Mouse (Mus musculus) thymus, postnatal 25 days (tissue): ENCODE measurements around the gene Lrrc20.
"Not testable (repeated sequence)": the region's sequence is repeated elsewhere in the genome, so short reads cannot be mapped to it uniquely, and the experiment has no call there.

Source experiments
- DNase-seq: peaks from one replicate; pipeline ENCODE4 v3.0.0; 2022

Lrrc20 gene

DNA sequence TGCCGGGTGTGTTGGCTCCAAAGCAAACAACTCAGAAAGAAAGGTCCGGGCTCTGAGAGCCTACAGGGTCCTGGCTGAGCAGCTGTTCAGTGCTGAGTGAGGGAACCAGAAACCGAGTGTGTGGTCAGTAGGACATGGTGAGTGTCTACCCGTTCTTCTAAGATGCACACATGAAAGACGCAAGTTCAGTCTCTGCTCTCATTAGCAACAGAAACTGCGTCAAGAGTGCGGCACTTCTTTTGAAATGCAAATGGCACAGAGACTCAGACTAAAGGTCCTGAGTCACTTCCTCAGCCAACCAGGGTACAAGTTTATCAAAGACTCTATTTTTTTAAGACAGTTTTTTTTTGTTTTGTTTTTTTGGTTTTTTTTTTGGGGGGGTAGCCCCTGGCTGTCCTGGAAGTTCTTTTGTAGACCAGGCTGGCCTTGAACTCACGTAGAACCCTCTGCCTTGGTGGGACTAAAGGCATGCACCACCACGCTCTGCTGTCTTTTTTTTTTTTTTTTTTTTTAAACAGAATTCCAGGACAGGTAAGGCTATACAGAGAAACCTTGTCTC, 124.0 kb downstream of the Lrrc20 start:
- no peak for DNase-seq

DNA sequence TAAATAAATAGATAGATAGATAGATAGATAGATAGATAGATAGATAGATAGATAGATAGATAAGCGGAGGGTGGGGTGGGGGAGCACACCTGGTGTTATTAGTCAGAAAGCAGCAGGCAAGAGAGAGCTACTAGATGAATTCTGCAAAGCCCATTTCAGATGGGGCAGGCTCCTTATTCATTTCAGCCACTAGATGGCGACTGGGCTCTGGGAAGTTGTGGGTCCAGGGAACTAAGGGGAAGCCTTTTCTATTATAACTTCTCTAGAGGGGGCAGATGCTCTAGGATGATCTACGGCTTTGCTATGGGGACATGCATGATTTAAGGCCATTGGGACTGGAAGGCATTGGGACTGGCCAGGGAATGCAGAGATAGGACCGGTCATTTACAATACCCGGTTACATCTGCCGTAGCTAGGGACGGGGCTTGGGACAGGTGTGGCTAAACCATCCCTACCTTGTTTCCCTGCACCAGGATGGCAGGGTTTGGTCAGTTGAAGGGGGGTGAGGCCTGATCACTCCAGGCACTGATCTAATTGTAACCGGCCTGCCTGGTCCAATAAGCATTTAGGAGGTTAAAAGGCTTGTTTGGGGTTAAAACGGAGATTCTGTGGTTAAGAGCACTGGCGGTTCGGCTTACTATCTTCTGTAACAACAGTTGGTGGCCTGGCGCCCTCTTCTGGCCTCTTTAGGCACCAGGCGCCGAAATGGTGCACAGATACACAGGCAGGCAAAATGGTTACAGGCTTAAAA, 126.9 kb downstream of the Lrrc20 start:
- DNase-seq: peak; percentile 65

DNA sequence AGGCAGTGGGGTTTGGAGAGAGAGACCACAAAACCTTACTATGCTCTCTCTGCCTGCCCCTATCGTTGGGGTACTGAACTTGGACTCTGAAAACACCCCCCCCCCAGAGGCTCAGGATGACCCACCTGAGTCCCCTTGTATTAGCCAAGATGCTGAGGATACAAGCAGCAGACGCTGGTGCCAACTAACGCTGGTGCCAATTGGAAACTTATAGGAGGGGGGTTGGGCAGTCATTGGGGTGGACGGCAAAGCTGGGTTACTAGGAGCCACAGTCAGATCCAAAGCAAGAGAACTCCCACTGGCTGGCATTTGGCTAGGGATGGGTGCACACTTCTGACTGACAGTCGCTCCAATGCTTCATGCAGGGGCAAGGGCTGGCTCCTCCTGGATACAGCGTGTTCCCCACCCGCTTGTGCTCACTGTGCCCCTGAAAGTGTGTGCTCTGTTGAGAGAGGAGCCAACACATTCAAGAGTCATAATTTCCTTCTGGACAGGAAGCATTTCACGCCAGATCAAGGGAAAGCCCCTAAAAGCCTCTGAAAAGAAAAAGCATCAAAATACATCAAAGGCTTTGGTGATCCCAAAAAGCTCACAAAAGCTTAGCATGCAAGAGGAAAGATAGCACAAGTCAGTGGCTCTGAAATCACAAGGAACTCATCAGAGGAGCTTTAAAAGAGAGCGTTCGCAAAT, 128.9 kb downstream of the Lrrc20 start:
- no peak for DNase-seq

DNA sequence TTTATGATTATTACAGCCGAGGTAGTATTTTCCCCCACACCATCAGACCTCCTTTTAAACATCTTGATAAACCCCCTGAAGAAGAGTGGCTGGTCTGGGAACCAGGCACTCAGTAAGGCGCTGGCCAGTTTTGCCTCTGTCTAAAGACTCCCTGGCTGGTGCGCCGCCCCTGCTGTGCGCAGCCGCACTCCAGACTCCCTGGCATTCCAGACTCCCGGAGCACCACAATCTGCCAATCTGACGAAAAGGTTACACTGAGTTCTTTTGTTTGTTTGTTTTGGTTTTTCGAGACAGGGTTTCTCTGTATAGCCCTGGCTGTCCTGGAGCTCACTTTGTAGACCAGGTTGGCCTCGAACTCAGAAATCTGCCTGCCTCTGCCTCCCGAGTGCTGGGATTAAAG, 129.8 kb downstream of the Lrrc20 start:
- DNase-seq: not testable (repeated sequence)

DNA sequence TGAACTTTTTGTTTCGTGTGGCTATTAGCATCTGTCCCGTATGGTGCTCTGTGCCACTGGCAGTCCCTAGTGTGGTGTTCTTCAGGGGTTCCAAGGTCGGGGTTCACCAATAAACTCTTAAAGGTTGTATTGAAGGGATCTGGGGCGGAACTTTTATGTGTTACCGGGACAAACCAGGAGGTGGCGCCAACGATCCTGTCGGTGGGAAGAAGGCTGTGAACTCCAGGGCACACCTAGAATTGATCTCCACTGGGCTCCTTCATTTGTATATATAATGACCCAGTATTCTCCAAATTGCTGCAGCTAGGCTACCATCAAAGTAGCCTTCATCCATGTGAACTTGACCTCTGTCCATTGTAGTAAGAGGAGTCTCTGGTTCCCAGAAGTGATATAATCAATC, 130.2 kb downstream of the Lrrc20 start:
- peak; percentile 59 for DNase-seq

DNA sequence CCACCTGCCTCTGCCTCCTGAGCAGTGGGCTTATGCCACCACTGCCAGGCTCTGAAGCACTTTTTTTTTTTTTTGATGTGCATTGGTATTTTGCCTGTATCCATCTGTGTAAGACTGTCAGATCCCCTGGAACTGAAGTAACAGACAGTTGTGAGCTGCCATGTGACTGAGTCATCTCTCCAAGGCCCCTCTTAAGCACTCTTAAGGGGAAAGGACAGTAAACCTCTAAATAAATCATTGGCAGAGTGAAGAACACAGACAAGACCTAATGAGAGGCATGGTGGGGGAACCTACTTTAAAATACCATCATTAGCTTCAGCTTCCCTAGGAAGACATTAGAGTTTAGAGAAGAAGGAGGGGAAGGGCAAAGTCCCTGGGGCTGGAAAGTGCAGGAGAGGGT, 132.6 kb downstream of the Lrrc20 start:
- DNase-seq: no peak

DNA sequence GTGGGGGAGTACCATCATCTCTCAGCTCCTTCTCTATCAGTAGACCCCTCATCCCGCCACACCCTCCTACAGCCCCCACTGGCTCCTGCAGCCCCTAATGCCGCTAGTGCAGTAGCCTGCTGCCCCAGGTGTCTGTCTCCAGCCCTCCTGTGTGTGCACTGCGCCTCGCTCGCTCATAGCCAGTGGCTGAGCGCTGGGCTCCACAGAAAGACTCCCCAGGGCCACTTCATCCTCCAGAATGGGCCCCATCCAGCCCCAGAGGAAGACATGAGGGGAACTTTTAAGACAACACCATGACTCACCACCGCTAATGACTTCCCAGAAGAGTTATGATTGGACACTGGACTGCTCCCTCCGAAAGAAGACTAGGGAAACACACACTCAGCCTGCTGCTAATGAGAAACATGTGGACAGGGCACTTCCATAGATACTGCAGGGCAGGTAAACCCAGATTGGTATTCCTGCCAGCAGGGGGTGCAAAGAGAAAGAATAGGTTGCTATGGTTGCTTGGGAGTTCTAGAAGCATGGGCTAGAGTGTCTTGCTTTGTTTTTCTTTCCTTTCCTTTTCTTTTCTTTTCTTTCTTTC, 135.1 kb downstream of the Lrrc20 start:
- peak; percentile 20 for DNase-seq

DNA sequence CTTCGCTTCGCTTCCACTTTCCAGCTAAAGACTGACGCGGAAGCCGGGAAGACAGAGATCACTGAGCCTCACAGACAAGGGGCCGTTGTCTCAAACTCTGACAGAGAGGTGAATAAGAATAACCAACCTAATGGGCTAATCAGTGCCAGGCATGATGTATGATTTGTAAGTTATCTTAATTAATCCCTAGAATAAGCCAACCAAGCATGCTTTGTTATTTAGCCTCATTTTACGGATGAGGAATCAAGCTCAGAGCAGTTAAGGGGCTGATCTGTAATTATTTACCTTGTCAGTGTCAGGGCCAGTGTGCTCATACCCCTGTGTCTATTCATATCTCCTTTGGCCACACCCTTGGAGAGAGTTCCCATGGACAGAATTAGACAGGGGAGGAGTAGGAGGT, 138.7 kb downstream of the Lrrc20 start:
- DNase-seq: no peak

DNA sequence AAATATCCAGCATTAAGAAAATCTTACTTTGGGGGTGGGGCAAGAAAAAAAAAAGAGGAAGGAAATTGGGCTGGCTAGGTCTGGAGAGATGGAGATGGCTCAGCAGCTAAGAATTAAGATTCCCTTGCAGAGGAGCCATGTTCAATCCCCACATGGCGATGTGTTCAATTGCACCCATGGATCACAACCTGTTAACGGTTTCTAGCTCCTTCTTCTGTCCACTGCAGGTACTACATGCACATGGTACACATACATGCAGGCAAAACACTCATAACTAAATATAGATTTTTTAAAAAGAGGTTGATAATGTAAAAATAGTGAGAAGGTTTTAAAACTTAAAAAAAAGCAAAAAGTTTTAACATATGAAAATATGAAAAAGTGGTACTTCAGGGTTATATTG, 142.9 kb downstream of the Lrrc20 start:
- DNase-seq: no peak

DNA sequence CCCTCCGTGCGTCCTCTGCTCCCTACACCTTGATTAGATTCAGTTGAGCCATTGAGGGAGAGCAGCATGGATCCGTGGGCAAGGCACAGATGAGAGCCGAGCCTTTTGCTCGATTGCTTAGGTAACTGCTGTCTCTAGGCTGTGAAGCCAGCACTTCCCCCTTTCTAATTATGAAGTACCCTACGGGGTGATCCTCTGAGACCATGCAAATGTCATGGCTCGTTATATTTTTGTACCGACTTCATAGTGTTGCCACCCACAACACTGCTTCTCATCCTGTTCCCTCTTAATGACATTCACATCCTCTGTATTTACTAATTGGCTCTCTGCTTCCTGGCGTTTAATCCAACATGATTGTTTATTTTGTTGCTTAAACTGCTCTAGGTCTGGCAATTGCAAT, 146.1 kb downstream of the Lrrc20 start:
- no peak for DNase-seq

DNA sequence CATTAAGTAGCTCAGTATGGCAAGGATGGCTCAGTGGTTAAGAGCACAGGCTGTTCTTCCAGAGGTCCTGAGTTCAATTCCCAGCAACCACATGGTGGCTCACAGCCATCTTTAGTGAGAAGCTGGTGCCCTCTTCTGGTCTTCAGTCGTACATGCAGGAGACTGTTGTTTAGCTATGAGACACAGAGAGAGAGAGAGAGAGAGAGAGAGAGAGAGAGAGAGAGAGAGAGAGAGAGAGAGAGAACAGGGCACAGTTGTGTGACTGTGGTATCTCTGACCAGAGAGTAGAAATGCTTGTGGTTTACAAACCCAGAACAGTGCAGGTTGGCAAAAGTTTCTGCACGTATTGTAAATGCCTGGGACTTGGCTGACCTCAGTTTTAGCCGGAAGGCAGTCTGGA, 148.3 kb downstream of the Lrrc20 start:
- peak; percentile 4 for DNase-seq

DNA sequence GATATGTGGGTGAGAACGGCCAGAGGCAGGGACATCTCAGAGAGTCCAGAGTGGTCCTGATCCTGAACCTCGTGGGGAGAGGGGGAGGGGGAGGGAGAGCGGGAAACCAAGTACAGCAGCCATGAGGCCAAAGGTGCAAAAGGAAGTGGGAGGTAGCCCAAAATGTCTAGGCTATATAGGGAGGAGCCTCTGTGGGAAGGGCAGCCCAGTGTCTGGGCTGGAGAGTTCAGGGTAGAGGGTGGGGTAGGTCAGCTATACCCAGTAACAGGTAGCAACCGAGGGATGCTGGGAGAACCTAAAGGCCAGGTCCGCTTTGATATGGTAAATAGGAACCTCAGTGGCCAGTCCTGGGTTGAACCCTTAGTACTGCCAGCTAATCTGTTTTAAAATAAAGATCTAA, 149.2 kb downstream of the Lrrc20 start:
- no peak for DNase-seq

DNA sequence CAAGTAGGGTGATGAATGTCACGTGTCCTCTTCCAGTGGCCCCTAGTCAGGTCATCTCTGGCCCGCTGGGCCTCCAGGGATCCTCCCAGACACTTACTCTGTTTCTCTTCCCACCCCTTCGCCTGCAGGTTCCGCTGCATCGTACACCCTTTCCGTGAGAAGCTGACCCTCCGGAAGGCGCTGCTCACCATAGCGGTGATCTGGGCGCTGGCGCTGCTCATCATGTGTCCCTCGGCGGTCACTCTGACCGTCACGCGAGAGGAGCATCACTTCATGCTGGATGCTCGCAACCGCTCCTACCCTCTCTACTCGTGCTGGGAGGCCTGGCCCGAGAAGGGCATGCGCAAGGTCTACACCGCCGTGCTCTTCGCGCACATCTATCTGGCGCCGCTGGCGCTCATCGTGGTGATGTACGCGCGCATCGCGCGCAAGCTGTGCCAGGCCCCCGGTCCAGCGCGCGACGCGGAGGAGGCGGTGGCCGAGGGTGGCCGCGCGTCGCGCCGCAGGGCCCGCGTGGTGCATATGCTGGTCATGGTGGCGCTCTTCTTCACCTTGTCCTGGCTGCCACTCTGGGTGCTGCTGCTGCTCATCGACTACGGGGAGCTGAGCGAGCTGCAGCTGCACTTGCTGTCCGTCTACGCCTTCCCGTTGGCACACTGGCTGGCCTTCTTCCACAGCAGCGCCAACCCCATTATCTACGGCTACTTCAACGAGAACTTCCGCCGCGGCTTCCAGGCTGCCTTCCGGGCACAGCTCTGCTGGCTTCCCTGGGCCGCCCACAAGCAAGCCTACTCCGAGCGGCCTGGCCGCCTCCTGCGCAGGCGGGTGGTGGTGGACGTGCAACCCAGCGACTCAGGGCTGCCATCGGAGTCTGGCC, 150.0 kb downstream of the Lrrc20 start:
- DNase-seq: no peak

DNA sequence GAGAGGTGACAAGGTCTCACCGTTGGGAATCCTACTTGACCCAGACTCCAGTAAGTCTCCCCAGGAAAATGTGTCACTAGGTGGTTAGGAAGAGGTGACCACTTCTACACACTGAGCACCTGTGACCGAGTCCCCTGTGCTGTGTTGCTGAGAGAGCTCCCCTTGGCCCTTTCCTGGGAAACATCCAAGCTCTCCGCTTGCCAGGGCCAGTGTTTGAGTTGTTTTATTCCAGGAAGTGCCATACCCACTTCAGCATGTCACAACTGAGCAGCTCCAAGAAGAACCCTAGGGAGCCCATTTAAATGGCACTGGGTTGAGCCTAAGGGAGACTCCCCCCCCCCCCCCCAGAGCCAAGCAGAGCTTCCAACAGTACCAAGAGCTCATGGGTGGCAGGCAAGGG, 150.9 kb downstream of the Lrrc20 start:
- no peak for DNase-seq

DNA sequence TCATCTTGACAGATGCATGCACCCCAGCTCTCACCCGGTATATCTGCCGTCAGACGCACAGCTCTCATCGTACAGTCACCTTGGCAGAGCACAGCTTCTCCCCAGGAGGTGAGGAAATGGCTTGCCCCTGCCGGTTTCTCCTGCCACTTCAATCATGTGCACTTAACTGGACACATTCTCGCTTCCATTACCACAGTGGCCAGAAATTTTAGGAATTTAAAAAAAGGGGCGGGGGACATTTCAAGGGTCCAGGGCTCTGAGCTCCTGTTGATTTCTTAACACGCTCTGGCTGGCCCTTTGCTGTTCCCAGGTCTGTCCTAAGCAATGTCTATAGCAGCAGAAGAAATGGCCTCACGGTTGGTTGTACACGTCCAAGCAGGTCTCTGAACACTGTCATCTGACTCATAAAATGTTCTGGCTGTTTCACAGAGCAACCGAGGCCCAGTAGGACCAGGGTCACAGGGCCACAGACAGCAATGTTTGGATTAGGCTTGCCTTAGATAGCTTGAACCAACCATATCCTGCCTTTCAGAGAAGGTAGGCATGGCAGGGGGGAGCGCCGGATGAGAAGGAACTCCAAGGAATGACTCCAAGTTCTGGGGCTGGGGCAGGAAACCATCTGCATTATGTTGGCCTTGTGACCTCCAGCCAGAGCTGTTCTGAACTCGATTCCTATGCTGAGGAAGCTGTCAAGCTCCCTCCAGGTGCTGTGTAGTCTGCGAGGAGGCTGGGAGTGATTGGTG, 151.8 kb downstream of the Lrrc20 start:
- DNase-seq: no peak

DNA sequence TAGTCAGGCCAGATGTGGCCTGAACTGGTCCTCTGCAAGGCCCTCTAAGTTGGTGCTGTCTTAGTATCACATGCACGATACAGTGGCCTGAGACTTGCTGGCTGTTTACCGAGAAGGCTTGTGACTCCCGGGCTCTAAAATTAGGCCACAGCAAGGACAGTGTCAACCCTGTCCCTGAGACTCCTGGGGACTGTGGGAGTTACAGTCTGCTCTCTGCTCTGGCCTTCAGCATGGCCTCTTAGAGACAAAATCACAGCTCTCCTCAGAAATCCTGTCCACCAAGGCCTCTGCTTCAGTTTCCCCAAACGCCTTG, 152.3 kb downstream of the Lrrc20 start:
- DNase-seq: no peak
